Mouse (Mus musculus) testis, adult 2 months (tissue): Measurements from ENCODE around the gene Clec4f.

ENCODE experiments used
- CTCF ChIP-seq: fragments of 200-500 bp; IDR thresholded peaks from 2 replicates; pipeline ENCODE4 v1.5.1; 2012; ENCODE audit warnings: low read depth, mild to moderate bottlenecking, inconsistent platforms, low read length, moderate library complexity; ENCODE audit not compliant: control insufficient read depth, insufficient read depth, insufficient replicate concordance
- POLR2A ChIP-seq: fragments of 200-500 bp; IDR thresholded peaks from 2 replicates; pipeline ENCODE4 v1.6.1; 2012; ENCODE audit warnings: low read depth, mild to moderate bottlenecking, inconsistent platforms, low read length, moderate library complexity; ENCODE audit not compliant: control insufficient read depth

DNA sequence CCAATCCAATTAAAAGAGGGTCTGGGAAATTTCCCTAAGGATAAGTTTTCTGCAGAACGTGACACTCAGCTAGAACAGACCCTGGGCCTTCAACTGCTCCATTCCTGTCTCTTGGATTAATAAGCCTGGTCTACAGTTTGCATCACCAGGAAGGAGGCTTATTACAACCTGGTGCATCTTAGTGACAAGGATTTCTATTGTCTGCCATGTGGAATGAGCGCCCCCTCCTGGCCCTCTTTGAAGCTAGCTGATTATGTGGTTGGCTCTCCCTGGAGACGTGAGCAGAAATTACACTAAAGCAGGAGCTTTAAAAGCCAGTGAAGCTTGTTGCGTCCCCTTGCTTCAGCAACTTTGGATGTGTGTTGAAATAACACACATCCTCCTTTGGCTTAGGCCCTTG is 17.4 kb upstream of the Clec4f start:
- TF ChIP-seq CTCF (peak; percentile 40; the same call in 1 of the 2 replicates), POLR2A (no peak)
